Mouse (Mus musculus): ENCODE data around the gene Cdkl1. TPM values are rescaled to one million over a fixed set of nuclear protein-coding genes. Genes with fewer than 3 reads are reported as not detected.

Cdkl1 gene
- total and polyA plus RNA-seq, 3 experiments, result 0.31 TPM; not detected in 2

GRCm38 (mm10) chr12:69730306-69730705, 60.8 kb downstream of the Cdkl1 start:
- Histone ChIP-seq H3K27me3 (replicated peaks) (no peaks in the 10 kb centered on the region), H3K9ac (ENCODE audit: insufficient read depth, low read depth) (no peak overlapping the region), H3K79me2 (replicated peaks; ENCODE audit: control insufficient read depth, extremely low read depth, insufficient read depth, poor library complexity, severe bottlenecking) (no peaks in the 10 kb centered on the region), H3K9me3 (replicated peaks; ENCODE audit: low read length) (no peaks in the 10 kb centered on the region), H3K4me2 (ENCODE audit: insufficient read depth, low read depth, poor library complexity, severe bottlenecking) (no peak overlapping the region), H3K4me1 (ENCODE audit: control insufficient read depth in 1 of 2, insufficient read depth in 2 of 2) (peaks cover 0 to 8% of the 10 kb centered on the region in 2 experiments; a peak in 2 of 4 replicates), H3K36me3 (replicated peaks in 1 of 2; ENCODE audit: control insufficient read depth in 1 of 2, insufficient read depth in 1 of 2, low read length in 1 of 2) (peaks cover 0 to 19% of the 10 kb centered on the region in 2 experiments), H3K27ac (ENCODE audit: insufficient read depth, low read depth) (no peak overlapping the region), H3K4me3 (replicated peaks in 1 of 3; ENCODE audit: low read depth in 2 of 3, low read length in 2 of 3, poor library complexity in 1 of 3) (no peak overlapping the region)
- no peak for DNase-seq (ENCODE audit: extremely low read depth)
- TF ChIP-seq JUN (IDR thresholded peaks at IDR 0.05; ENCODE audit: insufficient read depth, low read depth, low read length), result no peak
- TF ChIP-seq EP300 (IDR thresholded peaks at IDR 0.05; ENCODE audit: low read length), result no peak
- TF ChIP-seq POLR2A (IDR thresholded peaks at IDR 0.05; ENCODE audit: low read depth, low read length), result no peak
- TF ChIP-seq CHD1 (IDR thresholded peaks at IDR 0.05; ENCODE audit: low read depth, low read length), result no peak
- in situ Hi-C loops (cut with MboI; ENCODE audit: low pct_ligation_motif_present, low pct_unique_long_range_greater_than_20kb, low sequenced_read_pairs) (no loop called here), dilution Hi-C loops (cut with MboI; ENCODE audit: extremely low pct_ligation_motif_present, extremely low pct_unique_long_range_greater_than_20kb, low sequenced_read_pairs) (no loop called here)

- no peak overlapping the region for H3K4me2 ChIP-seq (ENCODE audit: insufficient read depth, low read depth, poor library complexity, severe bottlenecking)
- H3K27ac ChIP-seq (ENCODE audit: insufficient read depth, low read depth), result no peak overlapping the region
Observed at GRCm38 (mm10) chr12:69729246-69729645, 61.8 kb downstream of the Cdkl1 start.

GRCm38 (mm10) chr12:69724711-69725460, 66.2 kb downstream of the Cdkl1 start, which contains the start of the genes L2hgdh and Atp5s:
Gene L2hgdh, minus strand, starts transcription at chr12:69724873.
Gene Atp5s, plus strand, starts transcription at chr12:69724950.
- Histone ChIP-seq H3K9me3 (replicated peaks; ENCODE audit: low read length) (peaks cover under 1% of the 10 kb centered on the region), H3K4me1 (ENCODE audit: control insufficient read depth in 1 of 2, insufficient read depth in 2 of 2) (peaks cover 5 to 18% of the 10 kb centered on the region in 2 experiments; a peak in 3 of 4 replicates), H3K27ac (ENCODE audit: insufficient read depth, low read depth) (peak within 1 kb of the TSS; percentile 48; the same call in 1 of the 2 replicates), H3K79me2 (replicated peaks; ENCODE audit: control insufficient read depth, extremely low read depth, insufficient read depth, poor library complexity, severe bottlenecking) (no peaks in the 10 kb centered on the region; the same call in 1 of the 2 replicates), H3K9ac (ENCODE audit: insufficient read depth, low read depth) (peak within 1 kb of the TSS; percentile 74), H3K36me3 (replicated peaks in 1 of 2; ENCODE audit: control insufficient read depth in 1 of 2, insufficient read depth in 1 of 2, low read length in 1 of 2) (peaks cover under 1 to 29% of the 10 kb centered on the region in 2 experiments), H3K4me3 (replicated peaks in 1 of 3; ENCODE audit: low read depth in 2 of 3, low read length in 2 of 3, poor library complexity in 1 of 3) (peak within 1 kb of the TSS; percentile 79 to 92 (median 82)), H3K27me3 (replicated peaks) (no peaks in the 10 kb centered on the region), H3K4me2 (ENCODE audit: insufficient read depth, low read depth, poor library complexity, severe bottlenecking) (peak within 1 kb of the TSS; percentile 92)
- in situ Hi-C loops (cut with MboI; ENCODE audit: low pct_ligation_motif_present, low pct_unique_long_range_greater_than_20kb, low sequenced_read_pairs) (no loop called here), dilution Hi-C loops (cut with MboI; ENCODE audit: extremely low pct_ligation_motif_present, extremely low pct_unique_long_range_greater_than_20kb, low sequenced_read_pairs) (no loop called here)
- peak; percentile 96 for DNase-seq (ENCODE audit: extremely low read depth)
- TF ChIP-seq IRF4 (IDR thresholded peaks at IDR 0.05; ENCODE audit: low read depth, low read length), result no peak
- TF ChIP-seq RAD21 (IDR thresholded peaks at IDR 0.05; ENCODE audit: low read depth, low read length), result no peak
- TF ChIP-seq MEF2A (IDR thresholded peaks at IDR 0.05; ENCODE audit: borderline replicate concordance, low read depth, low read length), result no peak
- peak; percentile 43; the same call in 1 of the 2 replicates for TF ChIP-seq ELF1 (IDR thresholded peaks at IDR 0.05; ENCODE audit: low read depth, low read length)
- TF ChIP-seq E2F4 (IDR thresholded peaks at IDR 0.05; ENCODE audit: insufficient replicate concordance, low read depth, low read length), result no peak
- TF ChIP-seq ZC3H11A (IDR thresholded peaks at IDR 0.05; ENCODE audit: low read depth, low read length), result no peak
- TF ChIP-seq CTCF (conservative IDR thresholded peaks at IDR 0.05 in 1 of 2, IDR thresholded peaks at IDR 0.05 in 1 of 2; ENCODE audit: low read depth in 2 of 2, low read length in 2 of 2), result no peak
- TF ChIP-seq NELFE (IDR thresholded peaks at IDR 0.05; ENCODE audit: low read depth, low read length), result peak; percentile 80
- peak; percentile 72; the same call in 1 of the 2 replicates for TF ChIP-seq MYC (IDR thresholded peaks at IDR 0.05; ENCODE audit: low read depth, low read length)
- TF ChIP-seq MAZ (IDR thresholded peaks at IDR 0.05; ENCODE audit: low read depth, low read length), result peak; percentile 44; the same call in 1 of the 2 replicates
- no peak for TF ChIP-seq JUN (IDR thresholded peaks at IDR 0.05; ENCODE audit: insufficient read depth, low read depth, low read length)
- no peak for TF ChIP-seq ZNF384 (IDR thresholded peaks at IDR 0.05; ENCODE audit: low read depth, low read length)
- peak; percentile 66; the same call in 1 of the 2 replicates for TF ChIP-seq MAX (IDR thresholded peaks at IDR 0.05; ENCODE audit: low read length)
- TF ChIP-seq BHLHE40 (IDR thresholded peaks at IDR 0.05; ENCODE audit: low read depth, low read length), result no peak
- 0 out of 2 replicates have a peak, but pooled peaks have one; percentile 17 for TF ChIP-seq TBP (conservative IDR thresholded peaks at IDR 0.05; ENCODE audit: low read depth, low read length)
- TF ChIP-seq USF2 (conservative IDR thresholded peaks at IDR 0.05; ENCODE audit: low read depth, low read length), result no peak
- no peak for TF ChIP-seq GABPA (IDR thresholded peaks at IDR 0.05; ENCODE audit: insufficient replicate concordance, low read depth, low read length)
- no peak; the same call in 1 of the 2 replicates for TF ChIP-seq POLR2AphosphoS2 (IDR thresholded peaks at IDR 0.05; ENCODE audit: low read depth, low read length)

More at GRCm38 (mm10) chr12:69729246-69729645, 61.8 kb downstream of the Cdkl1 start:
- H3K9ac ChIP-seq (ENCODE audit: insufficient read depth, low read depth), result no peak overlapping the region
- no peaks in the 10 kb centered on the region for H3K9me3 ChIP-seq (replicated peaks; ENCODE audit: low read length)
- peaks cover 0 to 19% of the 10 kb centered on the region in 2 experiments for H3K36me3 ChIP-seq (replicated peaks in 1 of 2; ENCODE audit: control insufficient read depth in 1 of 2, insufficient read depth in 1 of 2, low read length in 1 of 2)
- no peaks in the 10 kb centered on the region for H3K79me2 ChIP-seq (replicated peaks; ENCODE audit: control insufficient read depth, extremely low read depth, insufficient read depth, poor library complexity, severe bottlenecking)
- in situ Hi-C loops (cut with MboI; ENCODE audit: low pct_ligation_motif_present, low pct_unique_long_range_greater_than_20kb, low sequenced_read_pairs) (no loop called here), dilution Hi-C loops (cut with MboI; ENCODE audit: extremely low pct_ligation_motif_present, extremely low pct_unique_long_range_greater_than_20kb, low sequenced_read_pairs) (no loop called here)
- DNase-seq (ENCODE audit: extremely low read depth), result no peak
- peaks cover 0 to 8% of the 10 kb centered on the region in 2 experiments; a peak in 2 of 4 replicates for H3K4me1 ChIP-seq (ENCODE audit: control insufficient read depth in 1 of 2, insufficient read depth in 2 of 2)
- no peak overlapping the region for H3K4me3 ChIP-seq (replicated peaks in 1 of 3; ENCODE audit: low read depth in 2 of 3, low read length in 2 of 3, poor library complexity in 1 of 3)
- TF ChIP-seq PAX5 (IDR thresholded peaks at IDR 0.05; ENCODE audit: low read length) (no peak), RAD21 (IDR thresholded peaks at IDR 0.05; ENCODE audit: low read depth, low read length) (no peak), GABPA (IDR thresholded peaks at IDR 0.05; ENCODE audit: insufficient replicate concordance, low read depth, low read length) (no peak), ETS1 (conservative IDR thresholded peaks at IDR 0.05; ENCODE audit: low read depth, low read length) (no peak), EP300 (IDR thresholded peaks at IDR 0.05; ENCODE audit: low read length) (no peak), USF2 (conservative IDR thresholded peaks at IDR 0.05; ENCODE audit: low read depth, low read length) (no peak), KAT2A (IDR thresholded peaks at IDR 0.05; ENCODE audit: insufficient replicate concordance, low read length) (no peak), USF1 (IDR thresholded peaks at IDR 0.05; ENCODE audit: low read depth, low read length) (no peak)
- no peaks in the 10 kb centered on the region for H3K27me3 ChIP-seq (replicated peaks)
